Mouse (Mus musculus): Measurements from ENCODE around the gene Slc16a5. TPM values are rescaled to one million over a fixed set of nuclear protein-coding genes. Genes with fewer than 3 reads are reported as not detected.

The Slc16a5 gene
- polyA plus RNA-seq, 1 experiment from 2014 or later: 0.26 TPM

- Histone ChIP-seq H3K4me2 (ENCODE audit: low read length) (no peak overlapping the region), H3K27ac (replicated peaks in 1 of 2; ENCODE audit: control insufficient read depth in 1 of 2, insufficient read depth in 1 of 2, low read depth in 2 of 2, low read length in 2 of 2) (peak overlapping the region in 1 of 2 experiments; percentile 8; a peak in 1 of 4 replicates), H3K36me3 (ENCODE audit: control insufficient read depth, insufficient read depth, low read length) (no peaks in the 10 kb centered on the region), H3K4me1 (ENCODE audit: control insufficient read depth in 2 of 2, insufficient read depth in 2 of 2, low read length in 2 of 2) (peaks cover 12 to 14% of the 10 kb centered on the region in 2 experiments), H3K9me3 (ENCODE audit: control insufficient read depth, low read length) (no peaks in the 10 kb centered on the region), H3K27me3 (ENCODE audit: control insufficient read depth, insufficient read depth, low read length) (no peaks in the 10 kb centered on the region), H3K9ac (ENCODE audit: low read length) (no peak overlapping the region), H3K4me3 (ENCODE audit: control insufficient read depth in 1 of 2, insufficient read depth in 1 of 2, low read depth in 1 of 2, low read length in 2 of 2) (no peak overlapping the region)
- 24% methylated on average over 6 of the region's 6 CpGs for whole genome bisulfite sequencing
- ATAC-seq (ENCODE audit: insufficient number of reproducible peaks, insufficient read depth, low FRiP score, low read depth): no peak
Observed at GRCm38 (mm10) chr11:115457405-115457804, 4.9 kb upstream of the Slc16a5 start.

GRCm38 (mm10) chr11:115460976-115461375 lies 1.3 kb upstream of the Slc16a5 start:
- no peak overlapping the region for H3K27ac ChIP-seq (replicated peaks in 1 of 2; ENCODE audit: control insufficient read depth in 1 of 2, insufficient read depth in 1 of 2, low read depth in 2 of 2, low read length in 2 of 2)
- H3K4me2 ChIP-seq (ENCODE audit: low read length): no peak overlapping the region
- no peaks in the 10 kb centered on the region for H3K9me3 ChIP-seq (ENCODE audit: control insufficient read depth, low read length)
- H3K36me3 ChIP-seq (ENCODE audit: control insufficient read depth, insufficient read depth, low read length): no peaks in the 10 kb centered on the region
- no peak overlapping the region for H3K9ac ChIP-seq (ENCODE audit: low read length)
- no peaks in the 10 kb centered on the region for H3K27me3 ChIP-seq (ENCODE audit: control insufficient read depth, insufficient read depth, low read length)
- ATAC-seq (ENCODE audit: insufficient number of reproducible peaks, insufficient read depth, low FRiP score, low read depth): no peak
- WGBS: 25% methylated on average over 8 of the region's 8 CpGs
- no peak overlapping the region for H3K4me3 ChIP-seq (ENCODE audit: control insufficient read depth in 1 of 2, insufficient read depth in 1 of 2, low read depth in 1 of 2, low read length in 2 of 2)
- H3K4me1 ChIP-seq (ENCODE audit: control insufficient read depth in 2 of 2, insufficient read depth in 2 of 2, low read length in 2 of 2): peaks cover 13% of the 10 kb centered on the region in 2 experiments

GRCm38 (mm10) chr11:115461846-115462242 lies 430 bp upstream of the Slc16a5 start:
- Histone ChIP-seq H3K27ac (replicated peaks in 1 of 2; ENCODE audit: control insufficient read depth in 1 of 2, insufficient read depth in 1 of 2, low read depth in 2 of 2, low read length in 2 of 2) (no peak overlapping the region), H3K4me1 (ENCODE audit: control insufficient read depth in 2 of 2, insufficient read depth in 2 of 2, low read length in 2 of 2) (peaks cover 13% of the 10 kb centered on the region in 2 experiments), H3K9ac (ENCODE audit: low read length) (no peak overlapping the region), H3K4me2 (ENCODE audit: low read length) (no peak overlapping the region), H3K27me3 (ENCODE audit: control insufficient read depth, insufficient read depth, low read length) (no peaks in the 10 kb centered on the region), H3K36me3 (ENCODE audit: control insufficient read depth, insufficient read depth, low read length) (no peaks in the 10 kb centered on the region), H3K4me3 (ENCODE audit: control insufficient read depth in 1 of 2, insufficient read depth in 1 of 2, low read depth in 1 of 2, low read length in 2 of 2) (no peak overlapping the region), H3K9me3 (ENCODE audit: control insufficient read depth, low read length) (no peaks in the 10 kb centered on the region)
- ATAC-seq (ENCODE audit: insufficient number of reproducible peaks, insufficient read depth, low FRiP score, low read depth): no peak
- 69% methylated on average over 5 of the region's 5 CpGs for WGBS

GRCm38 (mm10) chr11:115463397-115463796 lies 1.1 kb downstream of the Slc16a5 start:
- H3K4me2 ChIP-seq (ENCODE audit: low read length): no peak overlapping the region
- H3K9me3 ChIP-seq (ENCODE audit: control insufficient read depth, low read length): no peaks in the 10 kb centered on the region
- H3K27me3 ChIP-seq (ENCODE audit: control insufficient read depth, insufficient read depth, low read length): no peaks in the 10 kb centered on the region
- H3K27ac ChIP-seq (replicated peaks in 1 of 2; ENCODE audit: control insufficient read depth in 1 of 2, insufficient read depth in 1 of 2, low read depth in 2 of 2, low read length in 2 of 2): 0 out of 4 replicates have a peak overlapping the region, but pooled peaks of 1 of the 2 experiments have one; percentile 1
- no peak overlapping the region for H3K9ac ChIP-seq (ENCODE audit: low read length)
- WGBS: 43% methylated on average over 11 of the region's 11 CpGs
- H3K4me1 ChIP-seq (ENCODE audit: control insufficient read depth in 2 of 2, insufficient read depth in 2 of 2, low read length in 2 of 2): peaks cover 6% of the 10 kb centered on the region in 2 experiments; a peak in 3 of 4 replicates
- no peak overlapping the region for H3K4me3 ChIP-seq (ENCODE audit: control insufficient read depth in 1 of 2, insufficient read depth in 1 of 2, low read depth in 1 of 2, low read length in 2 of 2)
- ATAC-seq (ENCODE audit: insufficient number of reproducible peaks, insufficient read depth, low FRiP score, low read depth): no peak
- no peaks in the 10 kb centered on the region for H3K36me3 ChIP-seq (ENCODE audit: control insufficient read depth, insufficient read depth, low read length)

GRCm38 (mm10) chr11:115464851-115465250 lies 2.6 kb downstream of the Slc16a5 start:
- Histone ChIP-seq H3K4me1 (ENCODE audit: control insufficient read depth in 2 of 2, insufficient read depth in 2 of 2, low read length in 2 of 2) (peaks cover 6% of the 10 kb centered on the region in 2 experiments; a peak in 3 of 4 replicates), H3K4me3 (ENCODE audit: control insufficient read depth in 1 of 2, insufficient read depth in 1 of 2, low read depth in 1 of 2, low read length in 2 of 2) (no peak overlapping the region), H3K4me2 (ENCODE audit: low read length) (no peak overlapping the region), H3K9me3 (ENCODE audit: control insufficient read depth, low read length) (no peaks in the 10 kb centered on the region), H3K27ac (replicated peaks in 1 of 2; ENCODE audit: control insufficient read depth in 1 of 2, insufficient read depth in 1 of 2, low read depth in 2 of 2, low read length in 2 of 2) (no peak overlapping the region), H3K9ac (ENCODE audit: low read length) (no peak overlapping the region), H3K27me3 (ENCODE audit: control insufficient read depth, insufficient read depth, low read length) (no peaks in the 10 kb centered on the region), H3K36me3 (ENCODE audit: control insufficient read depth, insufficient read depth, low read length) (no peaks in the 10 kb centered on the region)
- no peak for ATAC-seq (ENCODE audit: insufficient number of reproducible peaks, insufficient read depth, low FRiP score, low read depth)
- WGBS: 86% methylated on average over 8 of the region's 8 CpGs

- no peaks in the 10 kb centered on the region for H3K9me3 ChIP-seq (ENCODE audit: control insufficient read depth, low read length)
- peaks cover 6% of the 10 kb centered on the region in 2 experiments; a peak in 3 of 4 replicates for H3K4me1 ChIP-seq (ENCODE audit: control insufficient read depth in 2 of 2, insufficient read depth in 2 of 2, low read length in 2 of 2)
- H3K9ac ChIP-seq (ENCODE audit: low read length): no peak overlapping the region
- 20% methylated on average over 4 of the region's 4 CpGs for WGBS
- no peaks in the 10 kb centered on the region for H3K27me3 ChIP-seq (ENCODE audit: control insufficient read depth, insufficient read depth, low read length)
- no peak overlapping the region for H3K27ac ChIP-seq (replicated peaks in 1 of 2; ENCODE audit: control insufficient read depth in 1 of 2, insufficient read depth in 1 of 2, low read depth in 2 of 2, low read length in 2 of 2)
- no peak overlapping the region for H3K4me3 ChIP-seq (ENCODE audit: control insufficient read depth in 1 of 2, insufficient read depth in 1 of 2, low read depth in 1 of 2, low read length in 2 of 2)
- H3K4me2 ChIP-seq (ENCODE audit: low read length): no peak overlapping the region
- H3K36me3 ChIP-seq (ENCODE audit: control insufficient read depth, insufficient read depth, low read length): no peaks in the 10 kb centered on the region
- no peak for ATAC-seq (ENCODE audit: insufficient number of reproducible peaks, insufficient read depth, low FRiP score, low read depth)
Observed at GRCm38 (mm10) chr11:115467217-115467618, 4.9 kb downstream of the Slc16a5 start.

GRCm38 (mm10) chr11:115472183-115472582 lies 9.9 kb downstream of the Slc16a5 start:
- ATAC-seq (ENCODE audit: insufficient number of reproducible peaks, insufficient read depth, low FRiP score, low read depth): no peak
- Histone ChIP-seq H3K27ac (replicated peaks in 1 of 2; ENCODE audit: control insufficient read depth in 1 of 2, insufficient read depth in 1 of 2, low read depth in 2 of 2, low read length in 2 of 2) (no peak overlapping the region), H3K4me1 (ENCODE audit: control insufficient read depth in 2 of 2, insufficient read depth in 2 of 2, low read length in 2 of 2) (peaks cover 14 to 27% of the 10 kb centered on the region in 2 experiments), H3K9ac (ENCODE audit: low read length) (no peak overlapping the region), H3K36me3 (ENCODE audit: control insufficient read depth, insufficient read depth, low read length) (no peaks in the 10 kb centered on the region), H3K4me3 (ENCODE audit: control insufficient read depth in 1 of 2, insufficient read depth in 1 of 2, low read depth in 1 of 2, low read length in 2 of 2) (no peak overlapping the region), H3K27me3 (ENCODE audit: control insufficient read depth, insufficient read depth, low read length) (no peaks in the 10 kb centered on the region), H3K9me3 (ENCODE audit: control insufficient read depth, low read length) (no peaks in the 10 kb centered on the region), H3K4me2 (ENCODE audit: low read length) (no peak overlapping the region)
- whole genome bisulfite sequencing: 78% methylated on average over 7 of the region's 7 CpGs
